Mouse (Mus musculus): ENCODE results near the gene Prph2. TPM values are rescaled to one million over a fixed set of nuclear protein-coding genes. Genes with fewer than 3 reads are reported as not detected.

The Prph2 gene
- polyA plus RNA-seq, 1 experiment from 2014 or later, result not detected

GRCm38 (mm10) chr17:46897221-46897950, 12.9 kb upstream of the Prph2 start:
- WGBS, result 53% methylated on average over 13 of the region's 13 CpGs
- Histone ChIP-seq H3K4me2 (replicated peaks) (no peak overlapping the region), H3K4me1 (peaks cover 9% of the 10 kb centered on the region)

GRCm38 (mm10) chr17:46900941-46901340, 9.3 kb upstream of the Prph2 start:
- no peaks in the 10 kb centered on the region for H3K36me3 ChIP-seq
- WGBS, result 55% methylated on average over 2 of the region's 2 CpGs
- H3K9ac ChIP-seq (replicated peaks), result no peak overlapping the region
- no peaks in the 10 kb centered on the region for H3K9me3 ChIP-seq
- ATAC-seq (ENCODE audit: low FRiP score, low read depth), result no peak
- no peak overlapping the region for H3K27ac ChIP-seq (replicated peaks)
- no peaks in the 10 kb centered on the region for H3K4me1 ChIP-seq
- H3K27me3 ChIP-seq, result no peaks in the 10 kb centered on the region; the same call in 1 of the 2 replicates
- H3K4me2 ChIP-seq (replicated peaks), result no peak overlapping the region
- no peak overlapping the region for H3K4me3 ChIP-seq

More at GRCm38 (mm10) chr17:46897221-46897950, 12.9 kb upstream of the Prph2 start:
- no peak overlapping the region for H3K27ac ChIP-seq (replicated peaks)
- no peaks in the 10 kb centered on the region; the same call in 1 of the 2 replicates for H3K27me3 ChIP-seq
- ATAC-seq (ENCODE audit: low FRiP score, low read depth), result no peak
- H3K36me3 ChIP-seq, result peaks cover 9% of the 10 kb centered on the region; the same call in 1 of the 2 replicates
- H3K9me3 ChIP-seq, result no peaks in the 10 kb centered on the region
- no peak overlapping the region for H3K4me3 ChIP-seq
- H3K9ac ChIP-seq (replicated peaks), result no peak overlapping the region

DNA sequence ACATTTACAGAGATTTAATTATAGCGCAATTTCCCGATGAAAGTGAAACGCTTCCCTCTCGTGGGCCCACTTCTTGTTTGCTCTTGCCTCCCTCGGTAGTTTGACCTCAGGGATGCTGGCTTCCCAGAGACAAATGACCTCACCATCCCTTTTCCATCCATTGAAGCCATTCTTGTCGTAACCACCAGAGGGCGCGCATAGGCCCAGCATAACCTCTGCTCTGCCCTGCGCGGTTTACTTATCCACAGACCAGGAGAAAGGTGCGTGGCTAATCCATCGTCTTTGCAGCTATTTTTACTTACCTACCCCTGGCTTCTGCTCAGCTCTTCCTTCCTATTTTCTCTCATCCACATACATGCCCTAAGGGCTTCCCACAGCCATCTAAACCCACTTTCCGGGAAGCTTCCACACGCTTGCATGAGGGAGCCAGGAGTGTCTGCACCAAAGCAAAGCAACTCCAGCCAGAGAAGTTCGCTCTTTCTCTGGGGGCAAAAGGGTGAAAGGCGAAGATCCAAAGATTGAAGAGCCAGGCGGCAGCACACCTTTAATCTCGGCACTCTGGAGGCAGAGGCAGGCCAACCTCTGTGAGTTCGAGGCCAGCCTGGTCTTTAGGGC, 6.3 kb upstream of the Prph2 start:
- no peaks in the 10 kb centered on the region for H3K27me3 ChIP-seq
- no peak overlapping the region for H3K4me3 ChIP-seq
- no peaks in the 10 kb centered on the region for H3K36me3 ChIP-seq
- no peak overlapping the region for H3K27ac ChIP-seq (replicated peaks)
- H3K9ac ChIP-seq (replicated peaks), result no peak overlapping the region
- H3K4me2 ChIP-seq (replicated peaks), result no peak overlapping the region
- H3K4me1 ChIP-seq, result no peaks in the 10 kb centered on the region
- H3K9me3 ChIP-seq, result 0 out of 2 replicates have a peak, but pooled peaks cover 2% of the 10 kb centered on the region
- peak; percentile 62; the same call in 1 of the 2 replicates for ATAC-seq (ENCODE audit: low FRiP score, low read depth)
- WGBS, result 25% methylated on average over 19 of the region's 19 CpGs

- Histone ChIP-seq H3K4me1 (0 out of 2 replicates have a peak, but pooled peaks cover 5% of the 10 kb centered on the region), H3K4me3 (no peak overlapping the region), H3K36me3 (no peaks in the 10 kb centered on the region), H3K27me3 (no peaks in the 10 kb centered on the region), H3K9ac (replicated peaks) (no peak overlapping the region), H3K9me3 (0 out of 2 replicates have a peak, but pooled peaks cover 2% of the 10 kb centered on the region), H3K4me2 (replicated peaks) (no peak overlapping the region), H3K27ac (replicated peaks) (no peak overlapping the region)
- whole genome bisulfite sequencing, result 35% methylated on average over 6 of the region's 6 CpGs
- no peak for ATAC-seq (ENCODE audit: low FRiP score, low read depth)
Measured at GRCm38 (mm10) chr17:46912331-46912730, 2.1 kb downstream of the Prph2 start.

- Histone ChIP-seq H3K27me3 (no peaks in the 10 kb centered on the region), H3K4me3 (no peak overlapping the region), H3K9ac (replicated peaks) (no peak overlapping the region), H3K4me2 (replicated peaks) (no peak overlapping the region), H3K9me3 (no peaks in the 10 kb centered on the region), H3K27ac (replicated peaks) (no peak overlapping the region), H3K36me3 (no peaks in the 10 kb centered on the region), H3K4me1 (0 out of 2 replicates have a peak, but pooled peaks cover 5% of the 10 kb centered on the region)
- ATAC-seq (ENCODE audit: low FRiP score, low read depth), result no peak
- WGBS, result 72% methylated on average over 3 of the region's 3 CpGs
Measured at GRCm38 (mm10) chr17:46915129-46915528, 4.9 kb downstream of the Prph2 start.

- no peak for ATAC-seq (ENCODE audit: low FRiP score, low read depth)
- Histone ChIP-seq H3K4me2 (replicated peaks) (no peak overlapping the region), H3K27me3 (no peaks in the 10 kb centered on the region), H3K9ac (replicated peaks) (no peak overlapping the region), H3K9me3 (no peaks in the 10 kb centered on the region), H3K27ac (replicated peaks) (no peak overlapping the region), H3K36me3 (no peaks in the 10 kb centered on the region), H3K4me1 (no peaks in the 10 kb centered on the region), H3K4me3 (no peak overlapping the region)
- 43% methylated on average over 4 of the region's 4 CpGs for WGBS
Measured at GRCm38 (mm10) chr17:46918951-46919350, 8.7 kb downstream of the Prph2 start.

DNA sequence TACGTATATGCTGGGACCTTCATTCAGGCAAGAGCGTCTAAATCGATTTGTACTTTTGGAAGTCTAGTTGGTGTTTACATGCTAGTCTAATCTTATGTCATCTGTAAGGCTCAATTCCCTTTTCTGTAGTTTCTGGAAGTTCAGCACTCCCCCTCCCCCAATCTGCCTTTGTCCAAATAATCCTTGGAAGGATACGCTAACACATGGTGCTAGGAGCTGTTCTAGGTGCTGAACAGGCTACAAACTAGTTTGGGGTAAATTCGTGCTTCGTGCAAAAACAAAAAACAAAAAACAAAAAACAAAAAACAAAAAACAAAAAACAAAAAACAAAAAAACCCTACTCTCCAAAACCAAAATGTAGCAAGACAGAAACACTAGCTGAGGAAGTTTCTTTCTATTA, 10.6 kb downstream of the Prph2 start:
- ATAC-seq (ENCODE audit: low FRiP score, low read depth), result no peak
- H3K27me3 ChIP-seq, result no peaks in the 10 kb centered on the region

GRCm38 (mm10) chr17:46926192-46926591, 15.9 kb downstream of the Prph2 start:
- H3K27ac ChIP-seq (replicated peaks), result no peak overlapping the region
- 33% methylated on average over 5 of the region's 6 CpGs for WGBS
- ATAC-seq (ENCODE audit: low FRiP score, low read depth), result no peak
- no peaks in the 10 kb centered on the region for H3K27me3 ChIP-seq
- no peak overlapping the region for H3K4me3 ChIP-seq
- no peaks in the 10 kb centered on the region for H3K9me3 ChIP-seq
- peaks cover 35% of the 10 kb centered on the region for H3K36me3 ChIP-seq
- no peak overlapping the region for H3K4me2 ChIP-seq (replicated peaks)
- H3K4me1 ChIP-seq, result no peaks in the 10 kb centered on the region
- no peak overlapping the region for H3K9ac ChIP-seq (replicated peaks)

More for the DNA sequence above, 10.6 kb downstream of the Prph2 start:
- Histone ChIP-seq H3K4me2 (replicated peaks) (no peak overlapping the region), H3K27ac (replicated peaks) (no peak overlapping the region), H3K36me3 (no peaks in the 10 kb centered on the region), H3K4me1 (no peaks in the 10 kb centered on the region), H3K4me3 (no peak overlapping the region), H3K9me3 (no peaks in the 10 kb centered on the region), H3K9ac (replicated peaks) (no peak overlapping the region)
- WGBS, result 63% methylated on average over 6 of the region's 6 CpGs

DNA sequence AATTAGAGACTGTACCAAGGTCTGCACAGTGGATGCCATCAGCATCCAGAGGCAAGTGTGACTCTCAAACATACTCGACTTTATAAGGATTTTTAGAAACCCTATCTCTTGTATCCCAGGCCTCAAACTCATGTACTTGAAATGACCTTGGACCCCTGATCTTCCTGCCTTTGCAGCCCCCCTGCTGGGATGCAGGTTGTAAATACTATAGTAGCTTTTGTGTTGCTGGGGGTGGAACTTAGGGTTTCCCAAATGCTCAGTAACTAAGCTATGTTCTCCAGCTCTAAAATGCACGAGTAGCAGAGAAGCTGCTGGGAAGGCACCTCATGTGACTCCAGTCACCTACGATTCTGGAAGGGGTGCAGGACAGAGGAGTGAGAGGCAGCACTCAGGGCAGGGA, 16.7 kb downstream of the Prph2 start:
- H3K4me2 ChIP-seq (replicated peaks), result no peak overlapping the region
- WGBS, result 77% methylated on average over 3 of the region's 3 CpGs
- no peaks in the 10 kb centered on the region for H3K27me3 ChIP-seq
- no peaks in the 10 kb centered on the region for H3K4me1 ChIP-seq
- peaks cover 43% of the 10 kb centered on the region for H3K36me3 ChIP-seq
- no peak overlapping the region for H3K27ac ChIP-seq (replicated peaks)
- no peak overlapping the region for H3K9ac ChIP-seq (replicated peaks)
- no peak for ATAC-seq (ENCODE audit: low FRiP score, low read depth)
- no peak overlapping the region for H3K4me3 ChIP-seq
- no peaks in the 10 kb centered on the region for H3K9me3 ChIP-seq

GRCm38 (mm10) chr17:46927781-46928180, 17.5 kb downstream of the Prph2 start:
- no peak for ATAC-seq (ENCODE audit: low FRiP score, low read depth)
- H3K27me3 ChIP-seq, result no peaks in the 10 kb centered on the region
- peaks cover 51% of the 10 kb centered on the region for H3K36me3 ChIP-seq
- WGBS, result 95% methylated on average over 5 of the region's 5 CpGs
- H3K4me3 ChIP-seq, result no peak overlapping the region
- no peak overlapping the region for H3K27ac ChIP-seq (replicated peaks)
- H3K9me3 ChIP-seq, result no peaks in the 10 kb centered on the region
- H3K4me2 ChIP-seq (replicated peaks), result no peak overlapping the region
- no peaks in the 10 kb centered on the region for H3K4me1 ChIP-seq
- no peak overlapping the region for H3K9ac ChIP-seq (replicated peaks)

- Histone ChIP-seq H3K4me2 (replicated peaks) (no peak overlapping the region), H3K36me3 (peaks cover 66% of the 10 kb centered on the region), H3K4me1 (no peaks in the 10 kb centered on the region), H3K9me3 (no peaks in the 10 kb centered on the region), H3K27ac (replicated peaks) (no peak overlapping the region), H3K9ac (replicated peaks) (no peak overlapping the region), H3K4me3 (no peak overlapping the region), H3K27me3 (no peaks in the 10 kb centered on the region)
- 91% methylated on average over 12 of the region's 12 CpGs for WGBS
- no peak for ATAC-seq (ENCODE audit: low FRiP score, low read depth)
Measured at GRCm38 (mm10) chr17:46929277-46929676, 19.0 kb downstream of the Prph2 start.

- no peak for ATAC-seq (ENCODE audit: low FRiP score, low read depth)
- H3K4me2 ChIP-seq (replicated peaks), result no peak overlapping the region
- no peak overlapping the region for H3K27ac ChIP-seq (replicated peaks)
- no peak overlapping the region for H3K9ac ChIP-seq (replicated peaks)
- peaks cover 71% of the 10 kb centered on the region for H3K36me3 ChIP-seq
- H3K4me3 ChIP-seq, result no peak overlapping the region
- 94% methylated on average over 7 of the region's 7 CpGs for WGBS
- H3K27me3 ChIP-seq, result no peaks in the 10 kb centered on the region
- H3K9me3 ChIP-seq, result no peaks in the 10 kb centered on the region
- H3K4me1 ChIP-seq, result no peaks in the 10 kb centered on the region
Measured at GRCm38 (mm10) chr17:46929897-46930296, 19.6 kb downstream of the Prph2 start.
